Comparison of ENCODE assay signal across 9 mouse cellular contexts in the genomic region with DNA sequence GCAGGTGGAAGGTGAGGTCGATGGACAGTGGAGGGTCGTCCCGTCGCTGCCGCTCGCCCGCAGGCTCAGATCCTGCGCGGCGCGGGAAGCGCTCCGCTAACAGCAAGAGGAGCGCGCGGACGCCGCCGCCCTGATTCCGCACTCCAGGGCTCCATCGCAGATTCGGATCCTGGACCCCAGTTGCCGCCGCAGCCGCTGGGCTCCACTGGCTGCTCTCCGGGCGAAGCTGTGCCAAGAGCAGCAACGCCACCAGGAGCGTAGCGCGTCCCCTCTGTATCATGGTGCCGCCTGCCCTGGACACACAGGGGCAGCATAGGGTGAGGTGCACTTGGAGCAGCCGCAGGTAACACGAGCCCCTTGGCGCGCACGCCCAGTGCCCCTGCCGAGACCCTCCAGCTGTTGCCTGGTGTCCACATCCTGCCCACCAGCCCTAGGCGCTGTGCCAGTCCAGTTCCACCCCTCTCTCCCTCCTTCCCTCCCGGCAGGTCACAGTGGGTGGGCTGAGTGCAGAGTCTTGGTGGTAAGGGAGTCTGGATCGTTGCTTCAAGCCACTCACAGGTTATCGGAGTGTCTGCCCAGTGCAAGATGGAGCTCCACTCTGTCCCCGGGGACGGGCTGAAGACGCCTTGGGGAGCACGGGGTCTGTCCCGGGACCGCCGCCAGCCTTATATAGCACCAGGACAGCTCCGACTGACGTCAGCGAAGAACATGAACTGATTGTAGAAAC. TPM values are rescaled to one million over a fixed set of nuclear protein-coding genes. Genes with fewer than 3 reads are reported as not detected.
DNase-seq lines count a peak whose midpoint lies in the region; ATAC-seq and TF ChIP-seq lines count a peak whose summit lies in the region.
"Had no signal": no experiment of that assay in that cellular context is flagged by ENCODE, and none has a peak within 500 bp of the region (broad histone marks: within the 10 kb centered on the region; RNA-seq: fewer than 3 reads in every experiment).

Gene Ucn, minus strand, starts transcription at position 589 of the 727 bp plus-strand sequence.

- no peaks in the 10 kb centered on the region for H3K36me3 ChIP-seq in kidney, postnatal 0 days (ENCODE audit: insufficient read depth, low read length)
- H3K36me3 ChIP-seq in midbrain, embryonic 16.5 days (ENCODE audit: control insufficient read depth, insufficient read depth, low read length) = no peaks in the 10 kb centered on the region

- peak within 1 kb of the TSS; percentile 40 for H3K4me2 ChIP-seq in kidney, postnatal 0 days (ENCODE audit: low read length)
- peak within 1 kb of the TSS; percentile 64 for H3K4me2 ChIP-seq in midbrain, embryonic 16.5 days (ENCODE audit: low read length)

- H3K27me3 ChIP-seq in kidney, postnatal 0 days (ENCODE audit: insufficient read depth, low read length) = peaks cover 48% of the 10 kb centered on the region
- H3K27me3 ChIP-seq in midbrain, embryonic 16.5 days (ENCODE audit: control insufficient read depth, insufficient read depth, low read depth, low read length) = peaks cover 52% of the 10 kb centered on the region

- peaks cover 7% of the 10 kb centered on the region; the same call in 1 of the 2 replicates for H3K4me1 ChIP-seq in kidney, postnatal 0 days (replicated peaks; ENCODE audit: insufficient read depth, low read length)
- H3K4me1 ChIP-seq in midbrain, embryonic 16.5 days (ENCODE audit: control insufficient read depth, insufficient read depth, low read length) = peaks cover 13% of the 10 kb centered on the region

- WGBS in kidney, postnatal 0 days = under 1% methylated on average over 52 of the region's 52 CpGs
- WGBS in midbrain, embryonic 16.5 days = under 1% methylated on average over 47 of the region's 52 CpGs

- H3K9me3 ChIP-seq in kidney, postnatal 0 days (replicated peaks; ENCODE audit: low read length) = no peaks in the 10 kb centered on the region
- H3K9me3 ChIP-seq in midbrain, embryonic 16.5 days (replicated peaks; ENCODE audit: control insufficient read depth, low read length, poor library complexity, severe bottlenecking) = no peaks in the 10 kb centered on the region

- no peak; the same call in 1 of the 2 replicates for ATAC-seq in kidney, postnatal 0 days (replicated peaks; ENCODE audit: low FRiP score, low read depth)
- ATAC-seq in midbrain, embryonic 16.5 days = 0 out of 2 replicates have a peak, but pooled peaks have one; percentile 45

- no peak within 1 kb of the TSS for H3K9ac ChIP-seq in kidney, postnatal 0 days (ENCODE audit: low read depth, low read length)
- H3K9ac ChIP-seq in midbrain, embryonic 16.5 days (ENCODE audit: low read depth, low read length) = peak within 1 kb of the TSS; percentile 28; the same call in 1 of the 2 replicates

- peak within 1 kb of the TSS; percentile 20 for H3K4me3 ChIP-seq in kidney, postnatal 0 days (replicated peaks; ENCODE audit: low read depth, low read length)
- H3K4me3 ChIP-seq in midbrain, embryonic 16.5 days (ENCODE audit: low read depth, low read length) = peak within 1 kb of the TSS; percentile 31

- DNase-seq in kidney, postnatal 0 days (ENCODE audit: low spot score) = peak; percentile 36
- DNase-seq in kidney, postnatal 36 days = no peak
- DNase-seq in embryo, embryonic 11 days = peak; percentile 35
- DNase-seq in heart, postnatal 4 days = peak; percentile 35
- DNase-seq in thymus, postnatal 36 days = no peak
- DNase-seq in frontal cortex, postnatal 25 days (ENCODE audit: low spot score in 2 of 2) = no peak
- DNase-seq in thymus, postnatal 0 days (ENCODE audit: low spot score) = no peak

- no peak for TF ChIP-seq CTCF in kidney, postnatal 0 days (IDR thresholded peaks at IDR 0.05; ENCODE audit: low read depth)

- H3K27ac ChIP-seq in kidney, postnatal 0 days = no peak within 1 kb of the TSS
- no peak within 1 kb of the TSS for H3K27ac ChIP-seq in midbrain, embryonic 16.5 days (ENCODE audit: low read length)

RNA-seq across cellular contexts. Expression of gene Ucn, which starts in this region (rescaled TPM):
- 0.31 TPM in 1 of 2 replicates, not detected in the other for polyA plus RNA-seq in kidney, postnatal 0 days (2015; fragmentation: Nextera tagmentation; extraction: Ambion mirVana)
- total RNA-seq in heart, postnatal 4 days (2021) = not detected
- not detected in 2 replicates for polyA plus RNA-seq in midbrain, embryonic 16.5 days (2015; fragmentation: Nextera tagmentation; extraction: Ambion mirVana)
- polyA plus RNA-seq in thymus, postnatal 0 days (2015; fragmentation: Nextera tagmentation; extraction: Ambion mirVana) = not detected in 2 replicates
- polyA plus RNA-seq: spleen, adult 2 months had no signal

Comparison
In these comparisons a context has a peak if more than half of its experiments do, and no peak if none do; other contexts are left out.
1. Peak in DNase-seq, H3K4me3 ChIP-seq and H3K4me2 ChIP-seq in kidney, postnatal 0 days; RNA of the gene not detected or under 1 TPM.
2. Peak in DNase-seq in heart, postnatal 4 days; RNA of the gene not detected or under 1 TPM.
3. Peak in ATAC-seq, H3K4me3 ChIP-seq, H3K9ac ChIP-seq and H3K4me2 ChIP-seq in midbrain, embryonic 16.5 days; RNA of the gene not detected or under 1 TPM.